ENCODE assay signal across 10 mouse cellular contexts in the genomic region with DNA sequence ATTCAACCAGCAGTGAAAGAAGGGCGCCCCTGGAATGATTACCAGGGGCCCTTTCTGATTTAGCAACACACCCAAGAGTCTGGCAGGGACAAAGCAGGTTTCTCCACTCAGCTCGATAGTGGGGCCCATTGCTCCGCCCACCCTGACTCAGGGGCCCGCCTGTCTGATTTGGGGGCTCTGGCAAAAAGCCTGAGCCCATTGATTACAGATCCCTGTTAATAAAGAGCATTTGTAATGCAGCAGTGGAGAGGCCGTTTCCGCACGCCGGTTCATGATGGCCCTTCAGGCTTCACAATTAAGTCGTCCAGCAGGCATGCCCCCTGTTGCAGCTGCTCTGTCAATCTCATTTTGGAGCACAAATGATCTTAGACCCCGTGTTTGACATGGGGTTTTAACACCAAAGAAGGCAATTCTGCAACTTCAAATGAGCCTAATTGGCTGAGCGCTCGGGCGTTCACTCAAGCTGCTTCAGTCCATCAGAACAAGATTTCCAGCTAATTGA.
DNase-seq lines count a peak whose midpoint lies in the region; ATAC-seq lines count a peak whose summit lies in the region.
"Had no signal": no experiment of that assay in that cellular context is flagged by ENCODE, and none has a peak within 500 bp of the region (broad histone marks: within the 10 kb centered on the region; RNA-seq: fewer than 3 reads in every experiment).

No protein-coding gene starts in this region.

- no peaks in the 10 kb centered on the region for H3K36me3 ChIP-seq in embryonic facial prominence, embryonic 15.5 days

- peak overlapping the region; percentile 15; the same call in 1 of the 2 replicates for H3K4me3 ChIP-seq in embryonic facial prominence, embryonic 15.5 days (replicated peaks)

- H3K9ac ChIP-seq in embryonic facial prominence, embryonic 15.5 days: no peak overlapping the region

- no peaks in the 10 kb centered on the region for H3K9me3 ChIP-seq in embryonic facial prominence, embryonic 15.5 days (replicated peaks)

- H3K4me2 ChIP-seq in embryonic facial prominence, embryonic 15.5 days (replicated peaks): peak overlapping the region; percentile 42

- DNase-seq in kidney, postnatal 14 days: peak; percentile 5
- no peak for DNase-seq in kidney, postnatal 10 days
- peak; percentile 12 to 22 for DNase-seq in kidney, postnatal 4 days
- DNase-seq in retina, embryonic 14.5 days (ENCODE audit: low spot score): peak; percentile 73
- DNase-seq in thymus, postnatal 36 days: no peak
- no peak for DNase-seq in layer of hippocampus, adult 11-12 months (ENCODE audit: low spot score)
- DNase-seq: cerebellum, adult 9-10 months; heart, postnatal 10 days had no signal

- 12% methylated on average over 13 of the region's 13 CpGs for WGBS in embryonic facial prominence, embryonic 15.5 days

- H3K27me3 ChIP-seq in embryonic facial prominence, embryonic 15.5 days: no peaks in the 10 kb centered on the region

- no peak for ATAC-seq in embryonic facial prominence, embryonic 15.5 days (ENCODE audit: insufficient number of reproducible peaks, low FRiP score, low TSS enrichment, low read depth)
- ATAC-seq in megakaryocyte-erythroid progenitor cell, adult 5-6 weeks (replicated peaks; ENCODE audit: low FRiP score, low TSS enrichment, poor library complexity, severe bottlenecking): no peak

- 0 out of 2 replicates have a peak overlapping the region, but pooled peaks have one; percentile 17 for H3K27ac ChIP-seq in embryonic facial prominence, embryonic 15.5 days (replicated peaks)

- H3K4me1 ChIP-seq in embryonic facial prominence, embryonic 15.5 days: peaks cover 6% of the 10 kb centered on the region; the same call in 1 of the 2 replicates

Comparison
In these comparisons a context has a peak if more than half of its experiments do, and no peak if none do; other contexts are left out.
1. DNase-seq: peak in kidney, postnatal 14 days (single experiment), kidney, postnatal 4 days (2 of 2) and retina, embryonic 14.5 days (single experiment); none in kidney, postnatal 10 days (single experiment), thymus, postnatal 36 days (0 of 2) and layer of hippocampus, adult 11-12 months (single experiment).